Mouse (Mus musculus) layer of hippocampus, adult 2 months (tissue): ENCODE data around the gene Slc12a5. TPM values are rescaled to one million over a fixed set of nuclear protein-coding genes. Genes with fewer than 3 reads are reported as not detected.

ENCODE experiments used
- DNase-seq, 2 experiments: peaks; one replicate each; pipeline ENCODE4 v3.0.0; 2022; ENCODE audit warnings: low spot score in 2 of 2
- H3K27ac ChIP-seq: fragments of 200-600 bp; 2 replicates; pipeline ENCODE4 v1.8.1; 2022
- H3K4me3 ChIP-seq: fragments of 200-600 bp; 2 replicates; pipeline ENCODE4 v1.8.1; 2022; ENCODE audit warnings: mild to moderate bottlenecking
- CTCF ChIP-seq: fragments of 200-600 bp; conservative IDR thresholded peaks from 2 replicates; pipeline ENCODE4 v1.8.1; 2022; ENCODE audit warnings: antibody characterized with exemption, mild to moderate bottlenecking, moderate library complexity
- total RNA-seq, 2 experiments: library from RNA; stranded (reverse); gene quantifications; 2 replicates each; pipeline ENCODE4 v1.2.3; 2021

Slc12a5 gene
- total RNA-seq, 2 experiments from 2014 or later = 406 to 409 TPM

DNA sequence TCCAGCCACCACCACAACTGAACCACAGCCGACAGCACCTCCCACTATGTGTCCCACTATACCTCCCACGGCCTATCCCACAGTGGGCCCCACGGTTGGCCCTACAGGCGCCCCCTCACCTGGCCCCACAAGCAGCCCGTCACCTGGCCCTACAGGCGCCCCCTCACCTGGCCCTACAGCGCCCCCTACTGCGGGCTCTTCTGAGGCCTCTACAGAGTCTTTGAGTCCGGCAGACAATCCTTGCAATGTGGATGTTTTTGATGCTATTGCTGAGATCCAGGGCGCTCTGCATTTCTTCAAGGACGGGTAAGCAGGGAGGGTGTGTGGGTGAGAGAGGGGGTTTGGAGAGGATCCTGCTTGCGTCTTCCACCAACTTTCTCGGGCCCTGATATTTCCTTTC lies 8.2 kb upstream of the Slc12a5 start:
- no peak for TF ChIP-seq CTCF
- Histone ChIP-seq H3K4me3 (no peak overlapping the region), H3K27ac (no peak overlapping the region)
- DNase-seq = no peak

DNA sequence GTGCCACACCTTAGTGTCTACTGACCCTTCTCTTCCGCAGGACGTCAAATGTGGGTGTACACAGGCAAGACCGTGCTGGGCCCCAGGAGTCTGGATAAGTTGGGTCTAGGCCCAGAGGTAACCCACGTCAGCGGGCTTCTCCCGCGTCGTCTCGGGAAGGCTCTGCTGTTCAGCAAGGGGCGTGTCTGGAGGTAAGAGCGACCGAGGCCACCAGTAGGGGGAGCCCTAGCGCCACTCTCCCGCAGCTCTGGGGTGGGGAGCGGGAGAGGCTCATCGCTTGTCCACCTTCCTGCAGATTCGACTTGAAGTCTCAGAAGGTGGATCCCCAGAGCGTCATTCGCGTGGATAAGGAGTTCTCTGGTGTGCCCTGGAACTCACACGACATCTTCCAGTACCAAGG lies 7.4 kb upstream of the Slc12a5 start:
- peak; percentile 95 for TF ChIP-seq CTCF
- no peak overlapping the region for H3K4me3 ChIP-seq
- peak; percentile 80 to 89 for DNase-seq
- H3K27ac ChIP-seq = no peak overlapping the region

DNA sequence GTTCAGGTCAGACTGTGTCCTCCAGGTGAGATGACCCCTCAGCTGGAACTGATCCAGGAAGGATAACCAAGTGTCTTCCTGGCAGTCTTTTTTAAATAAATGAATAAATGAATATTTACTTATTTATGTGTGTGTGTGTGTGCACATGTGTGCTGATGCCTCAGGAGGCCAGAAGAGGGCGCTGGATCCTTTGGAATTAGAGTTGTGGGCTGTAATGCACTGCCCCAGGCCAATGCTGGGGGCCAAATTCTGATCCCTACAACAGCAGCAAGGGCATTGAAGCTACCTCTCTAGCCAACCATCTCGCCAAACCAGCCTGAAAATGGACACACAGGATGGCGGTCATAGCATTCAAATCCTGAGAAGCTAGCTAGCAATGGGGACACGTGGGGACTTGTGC lies 4.9 kb upstream of the Slc12a5 start:
- DNase-seq = no peak
- no peak overlapping the region for H3K4me3 ChIP-seq
- no peak overlapping the region for H3K27ac ChIP-seq
- TF ChIP-seq CTCF = no peak

DNA sequence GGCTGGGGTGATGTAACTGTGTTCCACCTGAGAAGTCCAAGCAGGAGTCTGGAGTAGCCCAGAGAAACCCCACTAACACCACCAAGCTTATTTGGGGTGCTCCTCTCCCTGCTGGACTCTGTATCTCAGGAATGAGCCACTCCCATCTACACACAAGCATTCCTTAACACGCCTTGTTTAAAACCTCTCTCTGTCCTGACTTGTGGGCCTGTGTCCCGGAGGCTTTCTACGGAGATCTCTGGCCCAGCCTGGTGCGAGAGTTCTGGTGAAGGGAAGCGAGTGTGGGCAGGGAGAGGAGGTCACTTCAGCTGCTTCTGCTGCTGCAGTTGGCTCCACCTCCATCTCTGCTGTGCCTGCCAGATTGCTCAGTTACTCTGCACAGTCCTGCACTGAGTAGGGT lies 4.4 kb upstream of the Slc12a5 start:
- Histone ChIP-seq H3K27ac (no peak overlapping the region), H3K4me3 (no peak overlapping the region)
- no peak for TF ChIP-seq CTCF
- no peak for DNase-seq

DNA sequence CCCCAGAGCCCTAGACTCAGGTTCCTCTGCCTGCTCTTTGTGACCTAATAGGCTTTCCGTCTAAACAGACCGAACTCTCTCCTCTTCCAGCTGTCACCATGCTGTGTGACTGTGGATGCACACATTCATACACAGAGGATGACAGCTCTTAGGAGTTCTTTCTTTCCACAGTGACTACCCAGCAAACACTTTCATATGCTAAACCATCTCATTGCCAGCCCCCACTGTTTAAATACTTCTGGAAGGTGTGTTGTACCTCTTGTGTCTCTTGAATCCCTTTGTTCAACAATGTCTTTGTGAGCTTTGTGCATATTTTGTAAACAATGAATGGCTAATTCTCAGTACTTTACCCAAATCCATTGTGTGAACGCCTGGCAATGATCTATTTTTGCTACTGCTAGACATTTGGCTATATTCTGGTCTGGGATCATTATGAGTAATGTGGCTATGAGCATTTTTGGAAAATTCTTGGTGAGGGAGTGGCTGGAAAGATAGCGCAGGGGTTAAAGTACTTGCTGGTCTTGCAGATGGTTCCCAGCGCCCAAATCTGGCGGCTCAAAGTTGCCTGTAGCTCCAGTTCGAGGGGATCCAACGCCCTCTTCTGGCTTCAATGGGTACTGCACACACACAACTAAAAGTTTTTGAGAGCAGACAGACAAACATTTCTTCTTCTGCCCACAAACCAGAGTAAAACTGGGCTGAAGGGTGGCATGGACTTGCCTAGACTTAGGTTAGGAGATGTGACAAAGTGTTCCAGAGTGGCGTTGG lies 2.9 kb upstream of the Slc12a5 start:
- no peak for DNase-seq
- Histone ChIP-seq H3K4me3 (no peak overlapping the region), H3K27ac (no peak overlapping the region)
- TF ChIP-seq CTCF = peak; percentile 60

DNA sequence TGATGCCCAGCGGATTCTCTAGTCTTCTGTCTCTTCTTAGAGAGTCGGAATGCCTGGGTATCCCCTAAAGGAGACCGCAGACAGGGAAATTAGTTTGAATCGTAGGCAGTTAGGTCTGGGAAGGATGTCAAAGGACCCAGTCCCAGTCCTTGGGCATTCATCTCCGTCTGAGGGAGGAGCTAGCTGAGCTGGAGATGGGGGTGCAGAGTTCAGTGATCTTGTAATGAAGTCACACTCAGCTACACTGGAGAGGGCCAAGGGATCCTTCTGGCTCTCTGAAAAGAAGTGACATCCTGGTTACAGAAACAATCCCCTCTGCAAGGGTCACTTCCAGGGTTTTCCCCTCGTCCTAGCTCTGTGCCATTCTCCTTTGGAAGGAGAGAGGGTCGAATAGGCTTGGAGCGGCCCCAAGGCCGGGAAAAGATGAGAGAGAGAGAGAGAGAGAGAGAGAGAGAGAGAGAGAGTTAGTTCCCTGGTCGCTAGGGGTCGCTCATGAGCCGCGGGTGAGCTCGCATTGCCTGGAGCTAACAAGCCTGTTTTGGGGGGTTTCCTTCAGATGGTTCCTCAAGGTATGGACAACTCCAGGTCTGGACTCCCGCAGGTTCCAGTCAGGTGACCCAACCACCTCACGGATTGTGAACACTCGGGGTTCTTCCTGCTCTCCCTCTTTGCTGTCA lies 1.0 kb downstream of the Slc12a5 start:
- TF ChIP-seq CTCF = peak; percentile 83
- Histone ChIP-seq H3K27ac (peak overlapping the region; percentile 77), H3K4me3 (peak overlapping the region; percentile 64)
- DNase-seq = peak; percentile 70 to 86

DNA sequence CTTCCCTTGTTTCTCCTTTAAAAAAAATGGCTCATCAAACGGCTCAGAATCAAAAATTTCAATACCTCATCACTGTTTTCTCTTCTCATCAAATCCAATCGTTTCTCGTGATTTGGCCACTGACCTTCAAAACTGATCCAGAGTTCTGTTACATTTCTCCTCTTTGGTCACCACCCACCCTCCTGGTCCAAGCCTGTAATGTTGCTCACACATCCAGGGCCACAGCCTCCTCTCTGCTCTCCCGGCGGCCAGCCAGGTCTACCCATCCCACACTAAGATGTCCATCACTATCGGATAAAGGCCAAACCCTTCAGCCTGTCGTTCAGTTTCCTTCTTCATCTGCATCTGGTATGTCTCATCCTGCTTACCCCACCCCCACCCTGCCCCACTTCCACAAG lies 1.6 kb downstream of the Slc12a5 start:
- Histone ChIP-seq H3K4me3 (no peak overlapping the region), H3K27ac (peak overlapping the region; percentile 71)
- DNase-seq = no peak
- no peak for TF ChIP-seq CTCF

DNA sequence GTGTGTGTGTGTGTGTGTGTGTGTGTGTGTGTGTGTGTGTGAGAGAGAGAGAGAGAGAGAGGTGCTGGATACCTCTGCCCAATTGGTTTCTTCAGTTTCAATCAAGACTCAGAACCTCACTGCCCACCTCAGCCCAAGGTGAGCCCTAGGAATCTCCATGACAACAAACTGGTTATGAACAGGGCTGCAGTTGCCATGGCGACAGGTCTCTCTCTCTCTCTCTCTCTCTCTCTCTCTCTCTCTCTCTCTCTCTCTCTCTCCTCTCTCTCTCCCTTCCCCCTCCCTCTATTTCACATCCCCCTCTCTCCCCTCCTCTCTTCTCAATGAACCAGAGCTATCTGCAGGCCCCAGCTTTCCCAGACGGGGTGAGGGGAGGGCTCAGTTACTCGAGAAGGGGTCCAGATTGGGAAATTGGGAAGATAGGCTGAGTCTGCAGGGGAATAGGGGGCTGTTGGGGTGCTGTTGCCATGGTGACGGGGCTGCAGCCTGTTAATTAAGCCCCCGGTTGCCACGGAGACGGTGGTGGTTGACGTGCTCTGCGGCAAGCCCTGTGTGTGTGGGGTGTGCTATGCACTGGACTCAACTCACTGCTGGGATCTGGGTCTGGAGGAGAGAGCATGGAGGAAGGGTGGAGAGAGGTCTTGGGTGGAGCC lies 3.8 kb downstream of the Slc12a5 start:
- DNase-seq = peak; percentile 61 to 74
- Histone ChIP-seq H3K4me3 (no peak overlapping the region), H3K27ac (peak overlapping the region; percentile 90)
- no peak for TF ChIP-seq CTCF

DNA sequence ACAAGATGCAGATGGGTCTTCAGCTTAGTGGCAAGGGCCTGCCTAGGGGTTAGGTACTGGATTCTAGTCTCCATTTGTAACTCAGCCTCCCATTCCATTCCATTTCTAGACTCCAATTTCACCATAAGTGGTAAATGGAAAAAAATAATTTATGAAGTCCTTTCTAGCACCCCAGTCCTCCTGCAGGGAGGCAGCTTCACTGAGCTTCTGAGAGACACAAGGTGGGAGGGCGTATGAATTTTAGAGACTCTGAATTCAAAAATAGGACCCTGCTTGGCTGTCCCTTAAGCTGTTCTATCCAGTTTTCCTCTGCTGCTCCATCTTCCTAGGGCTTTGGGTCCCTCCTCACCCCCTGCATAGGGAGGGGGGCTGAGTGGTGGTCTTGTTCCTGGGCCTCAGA lies 4.4 kb downstream of the Slc12a5 start:
- Histone ChIP-seq H3K27ac (peak overlapping the region; percentile 90), H3K4me3 (no peak overlapping the region)
- DNase-seq = no peak
- TF ChIP-seq CTCF = no peak

DNA sequence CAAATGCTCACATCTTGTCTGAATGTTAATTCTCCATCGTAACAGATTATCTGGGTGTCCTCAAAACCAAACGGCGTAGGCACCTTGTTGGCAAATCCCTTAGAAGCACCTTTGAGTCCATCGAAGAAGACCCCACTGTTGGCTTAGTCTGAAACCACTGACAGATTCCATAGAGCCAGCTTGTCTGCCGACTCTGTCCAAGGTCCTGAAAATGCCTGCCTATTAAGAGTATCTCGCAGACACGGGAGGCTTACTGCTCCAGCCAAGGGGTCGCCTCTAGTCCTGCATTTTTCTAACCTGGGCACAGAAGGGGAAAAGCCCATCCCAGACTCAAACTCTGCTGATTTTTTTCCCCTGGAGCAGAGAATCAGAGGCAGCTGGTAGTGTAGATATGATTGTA lies 5.8 kb downstream of the Slc12a5 start:
- Histone ChIP-seq H3K4me3 (no peak overlapping the region), H3K27ac (no peak overlapping the region)
- DNase-seq = no peak
- TF ChIP-seq CTCF = no peak

DNA sequence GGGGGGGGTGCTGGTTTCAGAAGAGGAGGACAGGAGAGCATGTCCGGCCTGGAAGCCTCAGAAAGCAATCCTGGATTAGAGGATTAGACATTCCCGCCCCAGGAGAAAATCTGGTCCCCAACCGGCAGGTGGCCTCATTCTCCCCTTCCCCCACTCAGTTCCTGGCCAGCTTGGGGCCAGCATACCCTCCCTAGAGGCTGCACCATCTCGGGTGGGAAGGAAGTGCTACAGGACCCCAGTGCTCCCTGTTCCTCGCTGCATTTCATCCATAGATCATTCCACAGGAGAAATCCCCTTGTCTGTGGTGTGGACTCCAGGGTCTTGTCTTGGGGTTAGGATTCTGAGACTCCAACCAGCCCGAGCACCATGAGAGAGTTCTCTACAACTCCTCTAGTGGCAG lies 6.6 kb downstream of the Slc12a5 start:
- H3K27ac ChIP-seq = peak overlapping the region; percentile 95
- H3K4me3 ChIP-seq = peak overlapping the region; percentile 70
- DNase-seq = no peak
- TF ChIP-seq CTCF = peak; percentile 58

DNA sequence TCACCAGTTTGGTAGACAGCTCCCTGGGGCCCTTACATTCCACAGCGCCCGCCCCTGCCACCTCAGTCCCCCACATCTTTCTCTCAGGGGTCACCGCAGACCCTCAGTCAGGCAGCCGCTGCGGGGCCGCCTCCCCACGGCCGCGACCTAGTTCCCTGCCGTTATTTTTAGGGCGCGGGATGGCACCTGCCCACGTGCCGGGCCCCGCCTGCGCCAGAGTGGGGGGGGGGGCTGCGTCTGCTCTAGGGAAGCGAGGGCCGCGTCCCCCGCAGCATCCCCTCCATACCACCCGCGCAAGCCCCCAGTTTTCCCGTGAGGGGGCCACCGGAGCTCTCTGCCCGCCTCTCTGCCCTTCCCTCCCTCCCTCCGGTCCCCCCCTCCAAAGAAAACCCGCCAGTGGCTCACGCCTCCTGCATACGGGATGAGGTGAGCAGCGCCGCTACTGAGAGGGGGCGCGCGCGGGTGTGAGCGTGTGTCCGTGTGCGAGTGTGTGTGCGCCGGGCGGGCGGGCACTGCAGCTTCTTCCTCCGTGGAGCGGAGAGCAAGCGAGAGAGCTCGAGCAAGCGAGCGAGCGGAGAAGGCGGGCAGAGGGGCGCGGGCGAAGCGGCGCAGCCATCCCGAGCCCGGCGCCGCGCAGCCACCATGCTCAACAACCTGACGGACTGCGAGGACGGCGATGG lies 7.3 kb downstream of the Slc12a5 start:
- DNase-seq = peak; percentile 76 to 77
- 0 out of 2 replicates have a peak, but pooled peaks have one; percentile 2 for TF ChIP-seq CTCF
- Histone ChIP-seq H3K4me3 (peak overlapping the region; percentile 70), H3K27ac (peak overlapping the region; percentile 95)

DNA sequence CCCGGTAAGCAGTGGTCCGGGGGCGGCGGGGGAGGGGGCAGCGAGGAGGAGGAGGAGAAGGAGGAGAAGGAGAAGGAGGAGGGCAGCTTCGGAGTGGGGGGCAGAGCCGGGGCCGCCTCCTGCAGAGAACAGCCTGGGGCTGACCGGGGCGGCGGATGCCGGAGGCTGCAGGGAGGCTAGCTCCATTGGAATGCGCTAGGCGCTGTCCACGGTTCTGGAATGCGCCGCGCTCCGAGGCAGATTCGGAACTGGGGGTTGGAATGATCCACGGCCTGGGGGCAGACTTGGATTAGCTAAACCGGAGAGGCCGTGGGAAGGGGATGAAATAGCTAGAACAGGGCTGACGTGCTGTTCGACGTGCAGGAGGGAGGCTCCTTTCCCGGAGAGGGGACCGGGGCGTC lies 7.8 kb downstream of the Slc12a5 start:
- peak overlapping the region; percentile 70 for H3K4me3 ChIP-seq
- peak overlapping the region; percentile 95 for H3K27ac ChIP-seq
- no peak for TF ChIP-seq CTCF
- peak; percentile 48 to 57 for DNase-seq
